Mouse (Mus musculus): ENCODE results near the gene Wdr18.

DNA sequence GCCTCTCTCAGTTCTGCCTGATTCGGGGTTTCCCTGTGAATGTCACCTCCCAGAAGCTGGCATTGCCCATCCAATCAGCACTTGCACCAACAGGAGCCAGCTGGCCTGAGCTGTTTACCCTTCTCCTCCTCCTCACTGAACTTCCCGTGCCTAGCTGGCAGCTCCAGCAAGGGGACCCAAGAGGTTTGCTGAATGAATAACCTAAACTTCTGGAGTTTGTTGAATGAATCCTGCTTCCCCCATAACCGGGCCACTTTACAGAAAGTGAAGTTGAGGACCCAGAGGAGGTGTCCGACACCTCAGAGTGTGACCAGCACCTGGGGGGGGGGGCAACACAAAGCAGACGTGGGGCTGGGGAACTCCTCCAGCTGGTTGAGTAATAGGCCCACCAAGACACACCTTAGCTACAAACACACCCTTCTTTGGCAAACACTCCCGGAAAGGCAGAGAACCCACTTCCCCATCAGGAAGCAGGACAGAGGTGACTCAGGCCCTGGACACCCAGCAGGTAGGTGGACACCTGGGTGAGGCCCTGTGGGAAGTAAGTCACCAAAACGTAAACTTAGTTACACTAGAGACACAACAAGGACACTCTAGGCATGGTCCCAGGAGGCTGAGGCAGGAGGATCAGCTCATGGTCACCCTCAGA, 44.9 kb upstream of the Wdr18 start:
- no peak for TF ChIP-seq GATA1 (IDR thresholded peaks at IDR 0.05; ENCODE audit: borderline replicate concordance, low read length)
- TF ChIP-seq CTCF (IDR thresholded peaks at IDR 0.05; ENCODE audit: low read depth, low read length): no peak
- no peak for TF ChIP-seq POLR2AphosphoS5 (IDR thresholded peaks at IDR 0.05; ENCODE audit: insufficient replicate concordance, low read depth, low read length)
- TF ChIP-seq GATA2 (IDR thresholded peaks at IDR 0.05; ENCODE audit: borderline replicate concordance, low read depth, low read length): no peak
- no peak for TF ChIP-seq TAL1 (conservative IDR thresholded peaks at IDR 0.05; ENCODE audit: low read depth, low read length)

Data from G1E (cell line).